Mouse (Mus musculus): ENCODE results near the gene Nr2c1.
A peak's percentile ranks its signal among the peaks of the same experiment; 100 is the strongest.

Nr2c1 gene

DNA sequence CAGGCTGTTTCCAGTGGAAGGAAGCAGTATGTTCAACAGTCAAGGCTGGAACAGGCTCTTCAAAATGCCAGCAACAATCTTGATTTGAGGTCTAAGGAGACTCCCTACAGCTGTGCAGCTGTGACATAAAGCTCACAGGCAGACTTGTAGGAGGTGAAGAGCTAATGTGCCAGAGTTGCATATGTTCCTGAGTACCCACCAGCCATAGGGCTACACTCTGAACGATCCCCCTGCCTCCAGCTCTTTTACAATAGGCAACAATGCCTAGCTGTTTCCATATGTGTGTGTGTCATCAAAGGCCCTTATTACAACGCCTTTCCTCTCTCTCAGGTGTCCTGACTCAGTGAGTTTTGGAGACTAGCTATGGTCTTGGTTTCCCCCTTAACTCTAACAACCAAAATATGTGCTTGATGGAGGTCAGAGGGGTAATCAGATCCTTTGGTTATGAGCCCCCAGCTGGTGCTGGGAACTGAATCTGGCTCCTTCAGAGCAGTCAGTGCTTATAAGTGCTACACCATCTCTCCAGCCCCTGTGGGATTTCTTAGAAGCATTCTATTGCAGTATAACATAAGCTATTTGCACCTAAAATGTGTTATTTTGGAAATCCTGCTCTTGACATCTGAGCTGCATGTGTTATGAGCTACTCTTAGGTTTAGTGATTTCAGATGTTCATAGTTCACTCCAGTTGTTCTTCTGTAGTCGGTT, 7.4 kb upstream of the Nr2c1 start:
- DNase-seq (ENCODE audit: low spot score in 2 of 2) = no peak

DNA sequence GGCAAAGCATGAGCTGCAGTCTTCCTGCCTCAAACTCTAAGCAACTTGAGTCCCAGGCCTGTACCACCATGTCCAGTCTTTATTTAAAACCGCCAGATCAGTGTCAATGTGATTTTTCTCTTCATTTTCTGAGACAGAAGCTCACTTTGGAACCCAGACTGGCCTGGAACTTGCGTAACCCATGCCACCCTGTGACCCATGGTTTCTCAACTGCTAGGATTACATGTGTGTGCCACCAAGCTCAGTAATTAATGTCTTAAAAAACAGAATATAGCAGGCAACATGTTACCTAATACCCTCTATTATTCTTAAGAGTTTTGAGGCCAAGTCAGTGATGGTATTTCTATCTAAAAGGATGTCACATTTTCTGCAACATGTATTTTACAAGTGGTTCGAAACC, 5.4 kb upstream of the Nr2c1 start:
- no peak for DNase-seq (ENCODE audit: low spot score in 2 of 2)

DNA sequence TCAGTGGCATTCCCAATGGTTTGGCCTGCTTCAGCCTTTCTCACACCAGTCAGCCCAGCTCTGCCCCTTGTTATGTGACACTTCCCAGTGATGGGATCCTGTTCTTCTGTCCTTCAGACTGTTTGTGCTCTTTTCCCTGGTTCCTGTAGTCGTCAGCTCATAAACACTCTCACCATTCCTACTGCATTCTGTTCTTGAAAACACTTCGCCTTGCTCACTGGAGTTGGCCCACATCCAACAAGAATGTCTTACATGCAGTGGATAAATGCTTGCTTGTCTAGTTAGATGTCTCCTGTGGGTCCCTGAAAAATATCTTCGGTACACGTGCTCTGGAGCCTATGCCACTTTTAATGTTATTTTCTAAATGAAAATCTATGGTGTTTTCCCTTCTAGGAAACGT, 3.2 kb upstream of the Nr2c1 start:
- DNase-seq (ENCODE audit: low spot score in 2 of 2) = no peak

GRCm38 (mm10) chr10:94147391-94147755, 450 bp upstream of the Nr2c1 start:
- DNase-seq (ENCODE audit: low spot score in 2 of 2) = no peak

GRCm38 (mm10) chr10:94151488-94151887, 3.7 kb downstream of the Nr2c1 start:
- no peak for DNase-seq (ENCODE audit: low spot score in 2 of 2)

- DNase-seq (ENCODE audit: low spot score in 2 of 2) = no peak
Measured at GRCm38 (mm10) chr10:94153841-94154240, 6.0 kb downstream of the Nr2c1 start.

GRCm38 (mm10) chr10:94158962-94159361, 11.1 kb downstream of the Nr2c1 start:
- no peak for DNase-seq (ENCODE audit: low spot score in 2 of 2)

DNA sequence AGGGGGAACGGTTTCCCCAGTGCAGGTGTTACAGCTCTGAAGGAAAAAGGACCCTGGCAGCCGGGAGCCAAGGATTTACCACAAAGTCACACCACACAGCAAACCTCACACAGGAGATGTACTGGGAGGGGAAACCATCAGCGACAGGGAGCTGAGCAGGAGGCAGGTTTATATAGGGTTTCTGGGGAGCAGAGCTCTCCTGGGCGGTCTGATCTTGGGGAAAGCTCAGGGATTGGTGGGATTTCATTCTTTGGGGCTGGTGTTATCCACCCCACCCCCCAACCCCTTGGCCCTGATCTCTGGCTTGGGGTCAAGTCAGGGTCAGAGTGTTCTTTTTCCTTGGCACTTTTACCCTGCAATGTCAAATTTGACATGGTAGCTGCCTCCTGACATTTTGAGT, 11.6 kb downstream of the Nr2c1 start:
- DNase-seq (ENCODE audit: low spot score in 2 of 2) = no peak

DNA sequence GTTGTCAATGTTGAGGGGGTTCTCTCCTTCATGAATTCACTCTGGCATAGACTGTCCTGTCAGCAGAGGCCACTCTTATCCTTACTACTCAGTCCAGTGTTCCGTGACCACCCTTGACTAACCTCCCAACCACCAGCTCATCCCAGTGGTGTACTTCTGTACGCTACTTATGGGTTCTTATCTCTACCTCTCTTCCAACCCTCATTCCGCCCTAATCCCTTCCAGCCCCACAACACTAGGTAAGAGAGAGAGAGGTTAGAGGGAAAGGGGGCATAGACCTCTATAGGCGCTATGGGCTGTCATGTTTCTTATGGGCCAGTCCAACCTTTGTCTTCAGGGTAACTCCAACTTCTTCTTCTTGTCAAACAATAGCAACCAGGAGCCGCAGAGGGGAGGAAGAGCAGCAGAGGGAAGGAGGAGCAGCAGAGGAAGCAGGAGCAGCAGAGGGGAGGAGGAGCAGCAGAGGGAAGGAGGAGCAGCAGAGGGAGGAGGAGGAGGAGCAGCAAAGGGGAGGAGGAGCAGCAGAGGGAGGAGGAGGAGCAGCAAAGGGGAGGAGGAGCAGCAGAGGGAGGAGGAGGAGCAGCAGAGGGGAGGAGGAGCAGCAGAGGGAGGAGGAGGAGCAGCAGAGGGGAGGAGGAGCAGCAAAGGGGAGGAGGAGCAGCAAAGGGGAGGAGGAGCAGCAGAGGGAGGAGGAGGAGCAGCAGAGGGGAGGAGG, 13.4 kb downstream of the Nr2c1 start:
- DNase-seq (ENCODE audit: low spot score in 2 of 2) = no peak

DNA sequence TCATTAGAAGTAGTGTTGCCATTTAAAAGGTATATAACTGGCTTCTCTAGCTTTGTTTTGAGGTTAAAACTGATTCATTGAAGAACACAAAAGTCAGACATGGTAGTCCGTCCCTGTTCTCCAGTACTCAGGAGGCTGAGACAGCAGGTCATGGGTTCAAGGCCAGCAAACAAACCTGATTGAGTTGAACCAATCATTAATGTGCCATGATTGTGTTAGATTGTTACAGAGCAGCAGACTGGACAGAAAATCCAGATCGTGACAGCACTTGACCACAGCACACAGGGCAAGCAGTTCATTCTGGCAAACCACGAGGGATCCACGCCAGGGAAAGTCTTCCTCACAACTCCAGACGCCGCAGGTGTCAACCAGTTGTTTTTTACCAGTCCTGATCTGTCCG, 14.2 kb downstream of the Nr2c1 start:
- DNase-seq (ENCODE audit: low spot score in 2 of 2) = no peak

- no peak for DNase-seq (ENCODE audit: low spot score in 2 of 2)
Measured at GRCm38 (mm10) chr10:94164104-94164845, 16.5 kb downstream of the Nr2c1 start.

GRCm38 (mm10) chr10:94165426-94165825, 17.6 kb downstream of the Nr2c1 start:
- DNase-seq (ENCODE audit: low spot score in 2 of 2) = no peak

DNA sequence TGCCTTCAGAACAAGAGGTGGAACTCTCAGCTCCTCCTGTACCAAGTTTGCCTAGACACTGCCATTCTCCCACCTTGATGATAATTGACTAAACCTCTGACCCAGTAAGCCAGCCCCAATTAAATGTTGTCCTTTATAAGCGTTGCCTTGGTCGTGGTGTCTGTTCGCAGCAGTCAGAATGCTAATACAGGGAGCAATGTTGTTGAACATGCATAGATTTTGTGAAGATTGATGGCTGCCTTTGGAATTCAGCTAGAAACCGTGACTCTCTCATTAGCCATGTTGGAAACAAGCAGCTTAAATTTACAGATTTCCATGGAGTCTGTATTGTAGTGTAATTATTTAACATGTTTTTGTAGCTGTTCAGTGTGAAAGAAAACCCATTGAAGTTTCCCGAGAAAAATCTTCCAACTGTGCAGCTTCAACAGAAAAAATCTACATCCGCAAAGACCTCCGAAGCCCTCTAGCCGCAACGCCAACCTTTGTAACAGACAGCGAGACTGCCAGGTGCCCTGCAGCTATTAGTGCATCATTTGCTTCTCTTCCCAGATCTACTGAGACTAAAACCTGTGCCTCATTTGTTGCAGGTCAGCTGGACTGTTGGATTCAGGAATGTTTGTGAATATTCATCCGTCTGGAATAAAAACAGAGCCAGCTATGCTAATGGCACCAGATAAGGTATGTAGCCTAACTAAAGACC, 19.4 kb downstream of the Nr2c1 start:
- no peak for DNase-seq (ENCODE audit: low spot score in 2 of 2)

- no peak for DNase-seq (ENCODE audit: low spot score in 2 of 2)
Measured at GRCm38 (mm10) chr10:94171440-94172130, 23.8 kb downstream of the Nr2c1 start.

GRCm38 (mm10) chr10:94172137-94172536, 24.3 kb downstream of the Nr2c1 start:
- no peak for DNase-seq (ENCODE audit: low spot score in 2 of 2)

GRCm38 (mm10) chr10:94172706-94173105, 24.9 kb downstream of the Nr2c1 start:
- DNase-seq (ENCODE audit: low spot score in 2 of 2) = no peak

- no peak for DNase-seq (ENCODE audit: low spot score in 2 of 2)
Measured at GRCm38 (mm10) chr10:94174652-94175051, 26.8 kb downstream of the Nr2c1 start.

GRCm38 (mm10) chr10:94183199-94183598, 35.4 kb downstream of the Nr2c1 start:
- no peak for DNase-seq (ENCODE audit: low spot score in 2 of 2)

GRCm38 (mm10) chr10:94198482-94199405, 50.9 kb downstream of the Nr2c1 start, which contains the start of gene Ndufa12:
Ndufa12 (plus strand) TSS chr10:94198720.
- DNase-seq (ENCODE audit: low spot score in 2 of 2) = peak; percentile 87 to 94

DNA sequence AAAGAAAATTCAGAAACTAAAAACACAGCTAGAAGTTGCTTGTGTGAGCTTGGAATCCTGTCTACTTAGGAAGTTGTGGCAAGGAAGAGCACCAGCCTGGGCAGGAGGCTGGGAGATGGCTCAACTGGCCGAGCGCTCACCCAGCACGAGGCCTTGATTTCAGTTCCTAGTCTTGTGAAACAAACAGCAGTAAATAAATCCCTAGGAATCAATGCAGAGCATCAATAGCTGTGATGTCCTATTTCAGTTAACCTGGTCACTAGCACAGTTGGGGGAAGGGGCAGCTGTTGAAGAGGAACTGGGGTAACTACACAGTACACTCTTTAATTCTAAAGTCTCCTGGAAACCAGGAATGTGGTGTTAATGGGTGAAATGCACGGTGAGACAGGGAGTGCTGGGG, 57.1 kb downstream of the Nr2c1 start:
- no peak for DNase-seq (ENCODE audit: low spot score in 2 of 2)

All from frontal cortex, postnatal 10 days (tissue).